Mouse (Mus musculus) limb, embryonic 11.5 days (tissue): ENCODE data around the gene Lcorl. TPM values are rescaled to one million over a fixed set of nuclear protein-coding genes. Genes with fewer than 3 reads are reported as not detected.

Experiments used
- ATAC-seq: fragments of 200-750 bp; cut with Nextera tagmentation; 2 replicates; pipeline ENCODE4 v1.8.0; 2017; ENCODE audit warnings: low read depth; ENCODE audit not compliant: insufficient number of reproducible peaks, low FRiP score, low TSS enrichment
- DNase-seq: peaks from one replicate; pipeline ENCODE4 v3.0.0-alpha.2; 2015; ENCODE audit warnings: low spot score
- H3K27ac ChIP-seq: fragments of 300-500 bp; sonication (generic); replicated peaks from 2 replicates; pipeline ENCODE4 v1.5.1; 2014; ENCODE audit warnings: low read depth, mild to moderate bottlenecking, low read length
- H3K27me3 ChIP-seq: fragments of 300-500 bp; sonication (generic); 2 replicates; pipeline ENCODE4 v1.6.1; 2014; ENCODE audit warnings: mild to moderate bottlenecking, low read length, mixed read lengths; ENCODE audit not compliant: control insufficient read depth, insufficient read depth
- H3K36me3 ChIP-seq: fragments of 300-500 bp; sonication (generic); 2 replicates; pipeline ENCODE4 v1.6.1; 2014; ENCODE audit warnings: mild to moderate bottlenecking, low read length, moderate library complexity, mixed read lengths; ENCODE audit not compliant: control insufficient read depth, insufficient read depth
- H3K4me1 ChIP-seq: fragments of 300-500 bp; sonication (generic); 2 replicates; pipeline ENCODE4 v1.6.1; 2014; ENCODE audit warnings: low read length, mixed read lengths; ENCODE audit not compliant: control insufficient read depth, insufficient read depth
- H3K4me2 ChIP-seq: fragments of 300-500 bp; sonication (generic); 2 replicates; pipeline ENCODE4 v1.6.1; 2014; ENCODE audit warnings: low read depth, mild to moderate bottlenecking, moderate library complexity; ENCODE audit not compliant: severe bottlenecking
- H3K4me3 ChIP-seq: fragments of 300-500 bp; sonication (generic); 2 replicates; pipeline ENCODE4 v1.5.1; 2014; ENCODE audit warnings: low read depth, low read length
- H3K9ac ChIP-seq: fragments of 300-500 bp; sonication (generic); 2 replicates; pipeline ENCODE4 v1.6.1; 2014; ENCODE audit warnings: mild to moderate bottlenecking, low read length
- H3K9me3 ChIP-seq: fragments of 300-500 bp; sonication (generic); 2 replicates; pipeline ENCODE4 v1.6.1; 2016; ENCODE audit warnings: low read length; ENCODE audit not compliant: control insufficient read depth
- WGBS: fragments of 180-500 bp; shearing (Covaris S2); extraction: QIAGEN DNeasy Blood & Tissue Kit; methylation state at CpG from one replicate; pipeline ENCODE4 v1.1.7; 2014; 5-methylcytosine and 5-hydroxymethylcytosine counted together
- polyA plus RNA-seq: library from polyadenylated mRNA; unstranded; fragments of >200 nt; fragmentation: Nextera tagmentation; extraction: Ambion mirVana; gene quantifications from 2 replicates; pipeline ENCODE4 v1.2.1, GENCODE M21; 2014

Lcorl gene
- polyA plus RNA-seq = 22.7 and 27.7 TPM in 2 replicates

DNA sequence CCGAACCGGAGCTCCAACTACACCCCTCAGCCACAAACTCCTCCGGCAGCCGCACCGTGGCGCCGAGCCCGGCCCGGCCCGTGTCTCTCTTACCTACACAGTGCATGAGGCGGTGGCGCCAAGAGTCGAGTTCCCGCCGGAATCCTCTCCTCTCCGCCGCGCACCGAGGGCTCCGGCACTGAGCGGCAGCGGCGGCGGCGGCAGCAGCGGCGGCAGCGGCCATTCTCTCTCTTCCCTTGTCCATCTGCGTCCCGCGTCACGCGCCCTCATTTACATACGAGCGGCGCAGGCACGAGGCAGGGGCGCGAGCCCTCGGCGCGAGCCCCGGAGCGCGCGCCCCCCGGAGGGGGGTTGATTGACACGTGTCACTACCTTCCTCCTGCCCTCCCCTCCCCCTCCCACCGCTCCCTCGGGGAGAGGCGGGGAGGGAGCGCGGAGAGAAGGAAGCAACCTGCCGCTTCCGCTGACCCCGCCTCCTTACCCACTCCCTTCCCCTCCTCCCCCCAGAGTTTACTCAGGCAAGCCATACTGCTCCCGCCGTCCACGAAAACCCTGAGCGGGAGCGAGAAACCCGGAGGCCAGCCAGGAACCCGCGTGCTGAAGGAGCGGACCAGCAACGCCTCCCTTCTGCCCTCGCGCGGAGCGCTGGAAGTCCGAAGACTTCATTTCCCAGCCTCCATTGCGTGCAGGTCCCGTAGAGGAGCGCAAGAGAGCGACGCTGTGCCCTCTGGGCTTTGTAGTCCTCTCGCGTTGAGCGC lies at the start of gene Lcorl:
Gene Lcorl, minus strand, starts transcription at position 362 of the 758 bp plus-strand sequence.
- Histone ChIP-seq H3K36me3 (no peaks in the 10 kb centered on the region), H3K4me3 (peak within 1 kb of the TSS; percentile 97), H3K27ac (peak within 1 kb of the TSS; percentile 95), H3K27me3 (no peaks in the 10 kb centered on the region), H3K4me1 (no peaks in the 10 kb centered on the region; the same call in 1 of the 2 replicates), H3K4me2 (peak within 1 kb of the TSS; percentile 66), H3K9ac (peak within 1 kb of the TSS; percentile 95), H3K9me3 (no peaks in the 10 kb centered on the region)
- DNase-seq = peak; percentile 95
- ATAC-seq = peak; percentile 97
- WGBS = under 1% methylated on average over 59 of the region's 79 CpGs

DNA sequence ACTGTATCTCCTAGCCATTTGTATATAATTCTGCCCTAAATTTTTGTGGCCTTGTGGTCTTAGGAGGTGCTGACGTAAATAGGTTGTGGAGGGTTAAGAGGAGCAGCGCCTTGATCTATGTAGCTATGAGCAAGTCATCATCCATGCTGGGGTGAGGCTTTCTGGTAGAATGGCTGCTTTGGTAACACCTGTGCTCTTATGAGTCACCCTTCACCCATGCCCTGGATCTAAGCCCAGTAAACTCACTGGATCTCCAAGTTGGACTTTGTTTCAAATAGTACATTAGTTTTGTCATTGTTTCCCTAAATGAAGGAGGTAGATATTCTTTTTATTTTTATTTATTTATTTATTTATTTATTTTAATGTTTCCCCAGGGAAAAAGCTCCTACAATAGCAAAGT lies 47.3 kb upstream of the Lcorl start:
- no peak for ATAC-seq
- H3K9ac ChIP-seq = no peak overlapping the region

DNA sequence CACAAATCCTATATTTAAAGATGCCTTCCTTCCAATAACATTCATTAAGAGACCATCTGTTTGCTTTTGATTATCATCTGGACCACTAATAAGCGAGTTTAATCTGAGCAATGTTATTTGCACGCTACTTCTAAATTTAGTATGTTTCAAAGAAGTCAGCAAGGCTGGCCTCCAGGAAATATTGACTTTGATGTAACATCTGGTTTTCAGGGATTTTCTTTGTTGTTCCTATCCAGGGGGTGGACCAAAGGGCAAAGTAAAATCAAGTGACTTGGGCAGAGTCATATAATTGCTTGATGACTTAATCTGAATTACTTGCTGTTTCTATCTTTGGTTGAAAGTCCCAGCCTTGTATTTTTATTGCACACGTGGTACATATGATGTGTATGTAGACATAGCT lies 45.8 kb upstream of the Lcorl start:
- no peaks in the 10 kb centered on the region for H3K4me1 ChIP-seq
- H3K27me3 ChIP-seq = no peaks in the 10 kb centered on the region
- no peaks in the 10 kb centered on the region for H3K36me3 ChIP-seq
- no peak overlapping the region for H3K9ac ChIP-seq
- no peak overlapping the region for H3K4me2 ChIP-seq
- DNase-seq (no peak), ATAC-seq (no peak)
- H3K27ac ChIP-seq = no peak overlapping the region
- no peak overlapping the region for H3K4me3 ChIP-seq
- WGBS = 29% methylated on average over 3 of the region's 3 CpGs
- no peaks in the 10 kb centered on the region for H3K9me3 ChIP-seq

More for the DNA sequence above, 47.3 kb upstream of the Lcorl start:
- DNase-seq = no peak
- Histone ChIP-seq H3K9me3 (no peaks in the 10 kb centered on the region), H3K27me3 (no peaks in the 10 kb centered on the region), H3K4me1 (no peaks in the 10 kb centered on the region), H3K36me3 (no peaks in the 10 kb centered on the region), H3K4me3 (no peak overlapping the region), H3K27ac (no peak overlapping the region), H3K4me2 (no peak overlapping the region)
- WGBS = 91% methylated on average over 2 of the region's 2 CpGs

DNA sequence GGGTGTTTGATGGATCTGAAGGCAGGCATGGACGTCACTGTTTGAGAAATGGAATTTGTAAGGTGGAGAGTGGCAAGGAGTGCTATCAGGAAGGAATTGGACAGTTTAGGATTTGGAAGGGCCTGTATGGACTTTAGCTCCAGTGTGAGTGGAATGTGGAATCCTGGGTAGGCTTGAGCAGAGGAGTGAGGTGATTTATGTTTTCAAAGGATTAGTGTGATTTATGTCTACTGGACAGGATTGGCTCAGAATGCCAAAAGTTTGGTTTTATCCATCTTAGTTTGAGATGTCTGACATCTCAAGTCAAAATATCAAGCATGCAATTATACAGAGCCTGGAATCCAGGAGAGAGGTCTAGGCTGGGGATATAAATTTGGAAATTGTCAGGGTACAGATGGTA lies 37.9 kb upstream of the Lcorl start:
- WGBS = 63% methylated on average over 1 of the region's 1 CpGs
- Histone ChIP-seq H3K4me1 (no peaks in the 10 kb centered on the region), H3K4me3 (no peak overlapping the region), H3K27ac (no peak overlapping the region), H3K4me2 (no peak overlapping the region), H3K27me3 (no peaks in the 10 kb centered on the region), H3K9ac (no peak overlapping the region), H3K36me3 (no peaks in the 10 kb centered on the region), H3K9me3 (no peaks in the 10 kb centered on the region)
- DNase-seq = no peak
- no peak for ATAC-seq

DNA sequence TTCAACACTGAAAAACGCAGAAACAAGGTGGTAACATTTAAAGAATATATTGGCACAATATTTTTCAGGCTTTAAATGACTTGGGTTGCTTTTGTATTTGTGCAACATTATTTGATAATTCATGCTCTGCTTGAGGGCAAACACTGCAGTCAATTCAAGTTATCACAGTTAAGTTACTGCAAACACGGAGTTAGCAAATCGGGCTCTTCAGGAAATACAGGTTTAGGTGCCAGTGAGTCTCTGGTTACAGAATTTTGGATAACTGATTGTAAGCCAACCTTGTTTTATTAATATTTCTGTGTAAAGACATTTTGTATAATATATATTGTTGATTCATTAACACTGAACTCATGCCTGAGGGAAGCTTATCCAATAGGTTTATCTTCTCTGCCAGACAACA lies 36.3 kb upstream of the Lcorl start:
- no peaks in the 10 kb centered on the region for H3K36me3 ChIP-seq
- no peak overlapping the region for H3K27ac ChIP-seq
- 93% methylated on average over 3 of the region's 3 CpGs for WGBS
- no peak for ATAC-seq
- H3K4me2 ChIP-seq = no peak overlapping the region
- no peaks in the 10 kb centered on the region for H3K4me1 ChIP-seq
- no peak overlapping the region for H3K9ac ChIP-seq
- no peak overlapping the region for H3K4me3 ChIP-seq
- no peaks in the 10 kb centered on the region for H3K27me3 ChIP-seq
- no peak for DNase-seq
- H3K9me3 ChIP-seq = no peaks in the 10 kb centered on the region

DNA sequence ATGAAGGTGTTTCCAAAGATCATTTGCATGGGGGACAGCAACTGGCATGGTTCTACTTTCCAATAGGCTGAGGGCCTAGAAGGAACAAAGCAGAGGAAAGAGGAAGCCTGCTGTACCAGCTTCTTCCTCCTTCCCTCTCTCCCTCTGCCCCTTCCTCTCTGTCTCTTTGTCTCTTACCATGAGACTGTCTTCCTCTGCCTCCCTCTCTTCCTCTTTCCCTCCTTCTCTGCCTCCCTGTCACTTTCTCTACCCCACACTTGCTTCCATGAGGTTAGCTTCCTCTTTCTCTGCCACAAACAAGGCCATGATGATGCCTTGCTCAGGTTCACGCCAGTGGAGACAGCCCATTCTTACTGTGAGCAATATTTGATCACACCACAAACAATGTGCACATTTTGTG lies 18.9 kb upstream of the Lcorl start:
- H3K36me3 ChIP-seq = no peaks in the 10 kb centered on the region
- no peaks in the 10 kb centered on the region for H3K4me1 ChIP-seq
- H3K27ac ChIP-seq = no peak overlapping the region
- DNase-seq (no peak), ATAC-seq (no peak)
- no peak overlapping the region for H3K9ac ChIP-seq
- no peak overlapping the region for H3K4me3 ChIP-seq
- WGBS = 85% methylated on average over 1 of the region's 1 CpGs
- no peak overlapping the region for H3K4me2 ChIP-seq
- no peaks in the 10 kb centered on the region for H3K27me3 ChIP-seq
- no peaks in the 10 kb centered on the region for H3K9me3 ChIP-seq

DNA sequence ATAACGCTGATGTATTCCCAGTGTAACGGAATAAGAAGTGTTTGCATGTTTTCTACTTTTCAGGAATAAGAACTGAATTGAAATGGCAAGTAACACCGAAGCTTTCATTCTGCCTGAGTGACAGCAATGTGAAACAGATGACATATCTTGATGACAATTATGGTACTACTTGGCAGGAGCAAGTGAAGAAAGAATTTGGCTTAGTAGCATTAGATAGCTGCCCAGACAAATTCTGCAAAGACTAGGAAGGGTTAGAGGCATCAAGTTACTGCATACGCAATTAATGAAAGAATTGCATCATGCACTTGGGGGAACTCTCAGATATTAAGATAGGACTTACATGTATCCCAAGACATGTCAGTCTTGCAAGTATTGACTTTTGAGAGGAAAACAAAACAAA lies 18.1 kb upstream of the Lcorl start:
- ATAC-seq (no peak), DNase-seq (no peak)
- Histone ChIP-seq H3K4me2 (no peak overlapping the region), H3K9ac (no peak overlapping the region), H3K4me1 (no peaks in the 10 kb centered on the region), H3K36me3 (no peaks in the 10 kb centered on the region), H3K4me3 (no peak overlapping the region), H3K27me3 (no peaks in the 10 kb centered on the region), H3K27ac (no peak overlapping the region), H3K9me3 (no peaks in the 10 kb centered on the region)
- WGBS = 93% methylated on average over 4 of the region's 4 CpGs

DNA sequence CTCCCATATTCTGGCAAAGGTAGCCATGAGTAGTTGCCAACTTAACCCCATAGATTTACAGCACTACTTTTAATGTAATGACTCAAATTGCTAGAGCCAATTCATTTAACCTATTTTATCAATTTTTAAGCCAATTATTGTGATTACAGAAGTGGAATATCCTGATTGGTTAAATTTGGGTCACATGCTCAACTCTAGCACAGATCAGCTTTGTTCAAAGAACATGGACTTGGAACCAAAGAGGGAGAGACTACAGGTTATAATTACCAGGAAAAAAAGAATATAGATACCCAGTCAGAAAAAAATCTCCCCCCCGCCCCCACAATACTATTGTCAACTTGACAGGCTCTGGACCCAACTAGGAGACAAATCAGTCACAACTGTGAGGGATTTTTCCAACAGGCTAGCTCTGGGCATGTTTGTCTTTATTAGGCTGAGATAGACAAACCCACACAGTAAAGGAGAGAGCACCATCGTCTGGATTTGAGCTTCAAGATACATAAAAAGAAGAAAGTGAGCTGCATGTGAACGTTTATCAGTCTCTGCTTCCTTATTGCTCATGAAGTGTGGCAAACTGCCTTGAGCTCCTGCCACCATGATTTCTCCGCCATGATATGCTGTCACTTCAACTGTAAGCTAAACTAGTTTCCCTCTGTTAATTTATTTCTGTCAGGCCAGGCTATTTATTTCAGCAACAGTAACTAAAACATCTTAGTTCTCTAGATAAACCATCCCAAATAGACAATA lies 17.0 kb upstream of the Lcorl start:
- no peaks in the 10 kb centered on the region for H3K9me3 ChIP-seq
- H3K36me3 ChIP-seq = no peaks in the 10 kb centered on the region
- H3K27me3 ChIP-seq = no peaks in the 10 kb centered on the region
- WGBS = 83% methylated on average over 4 of the region's 4 CpGs
- no peak overlapping the region for H3K9ac ChIP-seq
- no peak for ATAC-seq
- H3K4me1 ChIP-seq = no peaks in the 10 kb centered on the region
- no peak for DNase-seq
- H3K27ac ChIP-seq = no peak overlapping the region
- H3K4me2 ChIP-seq = no peak overlapping the region
- H3K4me3 ChIP-seq = no peak overlapping the region
